In genomic region chr5:123960129-123960528, GRCm38 (mm10) we compare ENCODE assay signal across 16 mouse cellular contexts.
A peak's percentile ranks its signal among the peaks of the same experiment; 100 is the strongest.
DNase-seq lines count a peak whose midpoint lies in the region.
"Had no signal": no experiment of that assay in that cellular context is flagged by ENCODE, and none has a peak within 500 bp of the region (broad histone marks: within the 10 kb centered on the region; RNA-seq: fewer than 3 reads in every experiment).

No protein-coding gene starts in this region.

- peak; percentile 44 for DNase-seq in heart, adult 11 months
- no peak for DNase-seq in heart, adult 9 months (ENCODE audit: low spot score in 2 of 2)
- DNase-seq in lung, adult 18-20 months = peak; percentile 56 to 72
- DNase-seq in lung, postnatal 10 days = no peak
- peak; percentile 74 for DNase-seq in urinary bladder, postnatal 14 days (ENCODE audit: low spot score)
- DNase-seq in urinary bladder, postnatal 4 days (ENCODE audit: low spot score in 2 of 2) = no peak
- no peak for DNase-seq in ovary, postnatal 36 days (ENCODE audit: low spot score)
- DNase-seq: adrenal gland, adult 8-10 months; adrenal gland, postnatal 25 days; cerebellum, adult 11-12 months; cerebellum, adult 8-10 months; cerebellum, postnatal 10 days; cerebellum, postnatal 36 days; embryo, embryonic 11 days; gastrocnemius, postnatal 25 days; heart, adult 2 months had no signal

Comparison
In these comparisons a context has a peak if more than half of its experiments do, and no peak if none do; other contexts are left out.
1. DNase-seq: peak in heart, adult 11 months (single experiment), lung, adult 18-20 months (2 of 2) and urinary bladder, postnatal 14 days (single experiment); none in heart, adult 9 months (0 of 2), lung, postnatal 10 days (single experiment), urinary bladder, postnatal 4 days (0 of 2) and ovary, postnatal 36 days (single experiment).